Mouse (Mus musculus): ENCODE results near the gene Cpb2. TPM values are rescaled to one million over a fixed set of nuclear protein-coding genes. Genes with fewer than 3 reads are reported as not detected.

The Cpb2 gene
- polyA plus RNA-seq, 1 experiment from 2014 or later, result not detected

GRCm38 (mm10) chr14:75284193-75284915 is 42.3 kb downstream of the Cpb2 start, which contains the start of gene Zc3h13:
Gene Zc3h13, plus strand, starts transcription at chr14:75284373.
- Histone ChIP-seq H3K79me2 (ENCODE audit: inconsistent target) (peaks cover 50% of the 10 kb centered on the region), H3K27ac (no peak within 1 kb of the TSS), H3K4me3 (ENCODE audit: inconsistent target) (peak within 1 kb of the TSS; percentile 91), H3K36me3 (ENCODE audit: inconsistent target) (no peaks in the 10 kb centered on the region)
- WGBS (ENCODE audit: missing documents), result under 1% methylated on average over 61 of the region's 61 CpGs

- H3K27ac ChIP-seq, result no peak overlapping the region
- no peak overlapping the region for H3K4me3 ChIP-seq (ENCODE audit: inconsistent target)
- H3K36me3 ChIP-seq (ENCODE audit: inconsistent target), result no peaks in the 10 kb centered on the region
- H3K79me2 ChIP-seq (ENCODE audit: inconsistent target), result peaks cover 21% of the 10 kb centered on the region; the same call in 1 of the 2 replicates
- 92% methylated on average over 1 of the region's 1 CpGs for WGBS (ENCODE audit: missing documents)
These were observed 59.0 kb downstream of the Cpb2 start for GRCm38 (mm10) chr14:75301081-75301480.

GRCm38 (mm10) chr14:75303807-75304206 is 61.7 kb downstream of the Cpb2 start:
- no peaks in the 10 kb centered on the region for H3K36me3 ChIP-seq (ENCODE audit: inconsistent target)
- no peak overlapping the region for H3K4me3 ChIP-seq (ENCODE audit: inconsistent target)
- peaks cover 21% of the 10 kb centered on the region; the same call in 1 of the 2 replicates for H3K79me2 ChIP-seq (ENCODE audit: inconsistent target)
- H3K27ac ChIP-seq, result no peak overlapping the region
- 96% methylated on average over 5 of the region's 5 CpGs for WGBS (ENCODE audit: missing documents)

GRCm38 (mm10) chr14:75307855-75308254 is 65.8 kb downstream of the Cpb2 start:
- Histone ChIP-seq H3K36me3 (ENCODE audit: inconsistent target) (peaks cover 14% of the 10 kb centered on the region; the same call in 1 of the 2 replicates), H3K79me2 (ENCODE audit: inconsistent target) (peaks cover 10% of the 10 kb centered on the region; the same call in 1 of the 2 replicates), H3K4me3 (ENCODE audit: inconsistent target) (no peak overlapping the region), H3K27ac (no peak overlapping the region)

GRCm38 (mm10) chr14:75309336-75309992 is 67.4 kb downstream of the Cpb2 start:
- 97% methylated on average over 5 of the region's 5 CpGs for WGBS (ENCODE audit: missing documents)
- H3K36me3 ChIP-seq (ENCODE audit: inconsistent target), result peaks cover 14% of the 10 kb centered on the region; the same call in 1 of the 2 replicates
- no peak overlapping the region for H3K27ac ChIP-seq
- H3K79me2 ChIP-seq (ENCODE audit: inconsistent target), result no peaks in the 10 kb centered on the region; the same call in 1 of the 2 replicates
- no peak overlapping the region for H3K4me3 ChIP-seq (ENCODE audit: inconsistent target)

- H3K4me3 ChIP-seq (ENCODE audit: inconsistent target), result no peak overlapping the region
- H3K79me2 ChIP-seq (ENCODE audit: inconsistent target), result no peaks in the 10 kb centered on the region
- 96% methylated on average over 2 of the region's 2 CpGs for WGBS (ENCODE audit: missing documents)
- peaks cover 23% of the 10 kb centered on the region for H3K36me3 ChIP-seq (ENCODE audit: inconsistent target)
- no peak overlapping the region for H3K27ac ChIP-seq
These were observed 72.4 kb downstream of the Cpb2 start for GRCm38 (mm10) chr14:75314484-75314883.

GRCm38 (mm10) chr14:75318736-75319135 is 76.6 kb downstream of the Cpb2 start:
- peaks cover 35% of the 10 kb centered on the region for H3K36me3 ChIP-seq (ENCODE audit: inconsistent target)
- 53% methylated on average over 2 of the region's 2 CpGs for WGBS (ENCODE audit: missing documents)

GRCm38 (mm10) chr14:75320269-75320668 is 78.2 kb downstream of the Cpb2 start:
- H3K79me2 ChIP-seq (ENCODE audit: inconsistent target), result no peaks in the 10 kb centered on the region
- 45% methylated on average over 5 of the region's 5 CpGs for WGBS (ENCODE audit: missing documents)
- peaks cover 42% of the 10 kb centered on the region for H3K36me3 ChIP-seq (ENCODE audit: inconsistent target)
- H3K4me3 ChIP-seq (ENCODE audit: inconsistent target), result no peak overlapping the region
- H3K27ac ChIP-seq, result no peak overlapping the region

More at GRCm38 (mm10) chr14:75318736-75319135, 76.6 kb downstream of the Cpb2 start:
- Histone ChIP-seq H3K27ac (no peak overlapping the region), H3K4me3 (ENCODE audit: inconsistent target) (no peak overlapping the region), H3K79me2 (ENCODE audit: inconsistent target) (no peaks in the 10 kb centered on the region)

- H3K36me3 ChIP-seq (ENCODE audit: inconsistent target), result peaks cover 41% of the 10 kb centered on the region
- no peak overlapping the region for H3K27ac ChIP-seq
- H3K4me3 ChIP-seq (ENCODE audit: inconsistent target), result no peak overlapping the region
- H3K79me2 ChIP-seq (ENCODE audit: inconsistent target), result no peaks in the 10 kb centered on the region
- 97% methylated on average over 26 of the region's 32 CpGs for WGBS (ENCODE audit: missing documents)
These were observed 81.3 kb downstream of the Cpb2 start for GRCm38 (mm10) chr14:75323354-75323753.

- no peak overlapping the region for H3K4me3 ChIP-seq (ENCODE audit: inconsistent target)
- 69% methylated on average over 8 of the region's 8 CpGs for WGBS (ENCODE audit: missing documents)
- H3K27ac ChIP-seq, result no peak overlapping the region
- no peaks in the 10 kb centered on the region for H3K79me2 ChIP-seq (ENCODE audit: inconsistent target)
- H3K36me3 ChIP-seq (ENCODE audit: inconsistent target), result peaks cover 69% of the 10 kb centered on the region
These were observed 86.0 kb downstream of the Cpb2 start for GRCm38 (mm10) chr14:75328062-75328461.

- Histone ChIP-seq H3K4me3 (ENCODE audit: inconsistent target) (no peak overlapping the region), H3K36me3 (ENCODE audit: inconsistent target) (peaks cover 56% of the 10 kb centered on the region), H3K27ac (no peak overlapping the region), H3K79me2 (ENCODE audit: inconsistent target) (no peaks in the 10 kb centered on the region)
- 94% methylated on average over 6 of the region's 6 CpGs for WGBS (ENCODE audit: missing documents)
These were observed 88.5 kb downstream of the Cpb2 start for GRCm38 (mm10) chr14:75330621-75331020.

Other genes starting within 250 kb of the Cpb2 start
- 3.3 to 9.9 TPM (median 4.6 TPM) in 3 replicates for gene Rubcnl, start 226.3 kb upstream of the Cpb2 start, polyA plus RNA-seq (2018)
- gene Lrrc63, start 111.4 kb upstream of the Cpb2 start, polyA plus RNA-seq (2018), result 0.06 to 0.11 TPM in 2 of 3 replicates, not detected in the other
- gene Lcp1, start 111.2 kb upstream of the Cpb2 start, polyA plus RNA-seq (2018), result 571 to 1,239 TPM (median 1,135 TPM) in 3 replicates
- gene Zc3h13, start 42.1 kb downstream of the Cpb2 start, polyA plus RNA-seq (2018), result 15.4 to 32.8 TPM (median 16.9 TPM) in 3 replicates
- not detected in 3 replicates for gene Siah3, start 213.7 kb downstream of the Cpb2 start, polyA plus RNA-seq (2018)